Mouse (Mus musculus) hindbrain, embryonic 10.5 days (tissue): ENCODE data around the gene Tmem207. TPM values are rescaled to one million over a fixed set of nuclear protein-coding genes. Genes with fewer than 3 reads are reported as not detected.
"Not testable (repeated sequence)": the region's sequence is repeated elsewhere in the genome, so short reads cannot be mapped to it uniquely, and the experiment has no call there.

Experiments
- DNase-seq: peaks from one replicate; pipeline ENCODE4 v3.0.0-alpha.2; 2017; ENCODE audit warnings: low spot score
- H3K27ac ChIP-seq: fragments of 300-500 bp; sonication (generic); 2 replicates; pipeline ENCODE4 v1.5.1; 2016; ENCODE audit warnings: mild to moderate bottlenecking, moderate library complexity
- H3K27me3 ChIP-seq: fragments of 300-500 bp; sonication (generic); 2 replicates; pipeline ENCODE4 v1.6.1; 2016; ENCODE audit warnings: mild to moderate bottlenecking; ENCODE audit not compliant: poor library complexity, insufficient read depth, severe bottlenecking
- H3K36me3 ChIP-seq: fragments of 300-500 bp; sonication (generic); 2 replicates; pipeline ENCODE4 v1.6.1; 2016; ENCODE audit warnings: mild to moderate bottlenecking, moderate library complexity
- H3K4me1 ChIP-seq: fragments of 300-500 bp; sonication (generic); replicated peaks from 2 replicates; pipeline ENCODE4 v1.6.1; 2016; ENCODE audit warnings: mild to moderate bottlenecking
- H3K4me3 ChIP-seq: fragments of 300-500 bp; sonication (generic); 2 replicates; pipeline ENCODE4 v1.5.1; 2016; ENCODE audit warnings: mild to moderate bottlenecking, moderate library complexity
- H3K9me3 ChIP-seq: fragments of 300-500 bp; sonication (generic); 2 replicates; pipeline ENCODE4 v1.6.1; 2016; ENCODE audit warnings: mild to moderate bottlenecking, moderate library complexity
- WGBS: fragments of 180-500 bp; shearing (Covaris S2); methylation state at CpG from one replicate; pipeline ENCODE4 v1.1.7; 2016; 5-methylcytosine and 5-hydroxymethylcytosine counted together
- polyA plus RNA-seq: library from polyadenylated mRNA; unstranded; fragments of >200 nt; fragmentation: Nextera tagmentation; extraction: Ambion mirVana; gene quantifications from 2 replicates; pipeline ENCODE4 v1.2.1, GENCODE M21; 2016

The Tmem207 gene
- polyA plus RNA-seq, 1 experiment from 2014 or later, result 0.24 TPM

GRCm38 (mm10) chr16:26527931-26528666 is 1.5 kb upstream of the Tmem207 start:
- H3K27me3 ChIP-seq, result no peaks in the 10 kb centered on the region
- 88% methylated on average over 10 of the region's 10 CpGs for whole genome bisulfite sequencing
- H3K27ac ChIP-seq, result no peak overlapping the region
- H3K9me3 ChIP-seq, result no peaks in the 10 kb centered on the region
- H3K36me3 ChIP-seq, result no peaks in the 10 kb centered on the region
- no peak for DNase-seq
- no peak overlapping the region for H3K4me3 ChIP-seq
- 0 out of 2 replicates have a peak, but pooled peaks cover 3% of the 10 kb centered on the region for H3K4me1 ChIP-seq

- no peaks in the 10 kb centered on the region for H3K27me3 ChIP-seq
- WGBS, result 83% methylated on average over 5 of the region's 5 CpGs
- DNase-seq, result no peak
- H3K4me1 ChIP-seq, result 0 out of 2 replicates have a peak, but pooled peaks cover 3% of the 10 kb centered on the region
- H3K27ac ChIP-seq, result no peak overlapping the region
- H3K36me3 ChIP-seq, result no peaks in the 10 kb centered on the region
- H3K9me3 ChIP-seq, result no peaks in the 10 kb centered on the region
- H3K4me3 ChIP-seq, result no peak overlapping the region
Measured at GRCm38 (mm10) chr16:26525832-26526231, 737 bp downstream of the Tmem207 start.

GRCm38 (mm10) chr16:26519596-26519995 is 7.0 kb downstream of the Tmem207 start:
- DNase-seq, result no peak
- WGBS, result 68% methylated on average over 2 of the region's 2 CpGs
- H3K4me3 ChIP-seq, result no peak overlapping the region

GRCm38 (mm10) chr16:26504961-26505360 is 21.6 kb downstream of the Tmem207 start:
- H3K9me3 ChIP-seq, result no peaks in the 10 kb centered on the region
- no peaks in the 10 kb centered on the region for H3K36me3 ChIP-seq
- no peak overlapping the region for H3K4me3 ChIP-seq
- H3K4me1 ChIP-seq, result no peaks in the 10 kb centered on the region
- no peaks in the 10 kb centered on the region for H3K27me3 ChIP-seq
- 84% methylated on average over 4 of the region's 4 CpGs for WGBS
- H3K27ac ChIP-seq, result no peak overlapping the region
- no peak for DNase-seq

More at GRCm38 (mm10) chr16:26519596-26519995, 7.0 kb downstream of the Tmem207 start:
- H3K4me1 ChIP-seq, result 0 out of 2 replicates have a peak, but pooled peaks cover 3% of the 10 kb centered on the region
- H3K9me3 ChIP-seq, result no peaks in the 10 kb centered on the region
- H3K27ac ChIP-seq, result no peak overlapping the region
- no peaks in the 10 kb centered on the region for H3K36me3 ChIP-seq
- no peaks in the 10 kb centered on the region for H3K27me3 ChIP-seq

GRCm38 (mm10) chr16:26500738-26501137 is 25.8 kb downstream of the Tmem207 start:
- no peak for DNase-seq
- 92% methylated on average over 3 of the region's 3 CpGs for WGBS
- Histone ChIP-seq H3K4me1 (no peaks in the 10 kb centered on the region), H3K27me3 (no peaks in the 10 kb centered on the region), H3K4me3 (no peak overlapping the region), H3K36me3 (no peaks in the 10 kb centered on the region), H3K9me3 (no peaks in the 10 kb centered on the region), H3K27ac (no peak overlapping the region)

GRCm38 (mm10) chr16:26499705-26500104 is 26.9 kb downstream of the Tmem207 start:
- H3K27me3 ChIP-seq, H3K4me3 ChIP-seq, H3K9me3 ChIP-seq, H3K4me1 ChIP-seq, H3K36me3 ChIP-seq, DNase-seq, H3K27ac ChIP-seq: not testable (repeated sequence)
- 96% methylated on average over 3 of the region's 3 CpGs for WGBS

- H3K36me3 ChIP-seq, result no peaks in the 10 kb centered on the region
- no peak overlapping the region for H3K27ac ChIP-seq
- DNase-seq, result no peak
- 8% methylated on average over 2 of the region's 2 CpGs for WGBS
- H3K9me3 ChIP-seq, result no peaks in the 10 kb centered on the region
- H3K27me3 ChIP-seq, result no peaks in the 10 kb centered on the region
- H3K4me3 ChIP-seq, result no peak overlapping the region
- no peaks in the 10 kb centered on the region for H3K4me1 ChIP-seq
Measured at GRCm38 (mm10) chr16:26495721-26496120, 30.8 kb downstream of the Tmem207 start.

- Histone ChIP-seq H3K36me3 (no peaks in the 10 kb centered on the region), H3K4me1 (no peaks in the 10 kb centered on the region), H3K9me3 (no peaks in the 10 kb centered on the region), H3K27me3 (no peaks in the 10 kb centered on the region), H3K27ac (no peak overlapping the region), H3K4me3 (no peak overlapping the region)
- 92% methylated on average over 4 of the region's 4 CpGs for WGBS
- DNase-seq, result no peak
Measured at GRCm38 (mm10) chr16:26471254-26471653, 55.3 kb downstream of the Tmem207 start.

- H3K4me3 ChIP-seq, result no peak overlapping the region
- H3K9me3 ChIP-seq, result no peaks in the 10 kb centered on the region
- no peak overlapping the region for H3K27ac ChIP-seq
- no peaks in the 10 kb centered on the region for H3K36me3 ChIP-seq
- no peaks in the 10 kb centered on the region for H3K4me1 ChIP-seq
- WGBS, result 82% methylated on average over 4 of the region's 4 CpGs
- H3K27me3 ChIP-seq, result no peaks in the 10 kb centered on the region
- no peak for DNase-seq
Measured at GRCm38 (mm10) chr16:26466535-26466934, 60.0 kb downstream of the Tmem207 start.

GRCm38 (mm10) chr16:26462835-26463234 is 63.7 kb downstream of the Tmem207 start, which contains the start of gene Cldn16:
Gene Cldn16, plus strand, starts transcription at chr16:26463135.
- Histone ChIP-seq H3K9me3 (no peaks in the 10 kb centered on the region), H3K27me3 (no peaks in the 10 kb centered on the region), H3K27ac (no peak within 1 kb of the TSS), H3K36me3 (no peaks in the 10 kb centered on the region), H3K4me3 (no peak within 1 kb of the TSS), H3K4me1 (no peaks in the 10 kb centered on the region)
- no peak for DNase-seq
- WGBS, result 80% methylated on average over 7 of the region's 7 CpGs

GRCm38 (mm10) chr16:26456182-26456581 is 70.4 kb downstream of the Tmem207 start:
- Histone ChIP-seq H3K27ac (no peak overlapping the region), H3K36me3 (no peaks in the 10 kb centered on the region), H3K4me1 (no peaks in the 10 kb centered on the region), H3K27me3 (no peaks in the 10 kb centered on the region), H3K4me3 (no peak overlapping the region), H3K9me3 (no peaks in the 10 kb centered on the region)
- 88% methylated on average over 2 of the region's 2 CpGs for WGBS
- no peak for DNase-seq

- Histone ChIP-seq H3K27me3 (no peaks in the 10 kb centered on the region), H3K9me3 (no peaks in the 10 kb centered on the region), H3K4me1 (no peaks in the 10 kb centered on the region), H3K4me3 (no peak overlapping the region), H3K36me3 (no peaks in the 10 kb centered on the region), H3K27ac (no peak overlapping the region)
- 64% methylated on average over 3 of the region's 3 CpGs for WGBS
- no peak for DNase-seq
Measured at GRCm38 (mm10) chr16:26454163-26454562, 72.4 kb downstream of the Tmem207 start.
